Mouse (Mus musculus) monocyte, adult 5-6 weeks (primary cell): ENCODE measurements around the gene Rfpl4. TPM values are rescaled to one million over a fixed set of nuclear protein-coding genes. Genes with fewer than 3 reads are reported as not detected.

Source experiments
- total RNA-seq: library from RNA; stranded (forward); fragments of 200-1000, 200-491, 200-594 nt; gene quantifications from 3 replicates; pipeline ENCODE4 v1.2.3, GENCODE M21; 2017

Rfpl4 gene
- total RNA-seq, 1 experiment from 2014 or later: not detected

Other genes starting within 250 kb of the Rfpl4 start
- 7.1 to 45.7 TPM (median 35.7 TPM) in 3 replicates for gene Isoc2b, start 246.7 kb downstream of the Rfpl4 start, total RNA-seq
- gene Isoc2a, start 239.8 kb downstream of the Rfpl4 start, total RNA-seq: 4.5 to 8.4 TPM (median 7.9 TPM) in 3 replicates
- not detected in 3 replicates for gene Gm36210, start 210.4 kb downstream of the Rfpl4 start, total RNA-seq
- 2.6 to 6.0 TPM (median 5.9 TPM) in 3 replicates for gene Zfp628, start 201.7 kb downstream of the Rfpl4 start, total RNA-seq
- 0.49 TPM in 1 of 3 replicates, not detected in the others for gene Nat14, start 194.9 kb downstream of the Rfpl4 start, total RNA-seq
- not detected in 3 replicates for gene Ssc5d, start 191.2 kb downstream of the Rfpl4 start, total RNA-seq
- gene Sbk2, start 152.5 kb downstream of the Rfpl4 start, total RNA-seq: not detected in 3 replicates
- not detected in 3 replicates for gene Sbk3, start 145.8 kb downstream of the Rfpl4 start, total RNA-seq
- gene Zfp579, start 120.8 kb downstream of the Rfpl4 start, total RNA-seq: 1.2 to 2.5 TPM (median 1.3 TPM) in 3 replicates
- 4.4 to 12.1 TPM (median 5.1 TPM) in 3 replicates for gene Zfp524, start 102.5 kb downstream of the Rfpl4 start, total RNA-seq
- 12.5 to 26.2 TPM (median 14.6 TPM) in 3 replicates for gene Fiz1, start 102.3 kb downstream of the Rfpl4 start, total RNA-seq
- not detected in 3 replicates for gene Gm44973, start 101.5 kb downstream of the Rfpl4 start, total RNA-seq
- gene Zfp865, start 96.6 kb downstream of the Rfpl4 start, total RNA-seq: 20.1 to 30.4 TPM (median 22.9 TPM) in 3 replicates
- gene Ccdc106, start 96.4 kb downstream of the Rfpl4 start, total RNA-seq: not detected in 3 replicates
- 1.4 to 1.5 TPM in 2 of 3 replicates, not detected in the other for gene 4632433K11Rik, start 82.8 kb downstream of the Rfpl4 start, total RNA-seq
- 3.0 to 3.8 TPM (median 3.1 TPM) in 3 replicates for gene Zfp784, start 78.5 kb downstream of the Rfpl4 start, total RNA-seq
- not detected in 3 replicates for gene Zfp580, start 65.4 kb downstream of the Rfpl4 start, total RNA-seq
- 119 to 185 TPM (median 151 TPM) in 3 replicates for gene U2af2, start 54.8 kb downstream of the Rfpl4 start, total RNA-seq
- gene Epn1, start 36.7 kb downstream of the Rfpl4 start, total RNA-seq: 65.8 to 88.9 TPM (median 80.5 TPM) in 3 replicates
- 0.53 to 2.8 TPM in 2 of 3 replicates, not detected in the other for gene Rasl2-9, start 9.0 kb upstream of the Rfpl4 start, total RNA-seq
- not detected in 3 replicates for gene Vmn1r55, start 32.7 kb upstream of the Rfpl4 start, total RNA-seq
- not detected in 3 replicates for gene Vmn1r56, start 79.8 kb upstream of the Rfpl4 start, total RNA-seq
- not detected in 3 replicates for gene Vmn1r57, start 101.5 kb upstream of the Rfpl4 start, total RNA-seq
- gene Gm5065, start 233.6 kb upstream of the Rfpl4 start, total RNA-seq: not detected in 3 replicates
- gene Nlrp2, start 234.1 kb upstream of the Rfpl4 start, total RNA-seq: not detected in 3 replicates